Mouse (Mus musculus) inflammation-experienced regulatory T-cells, adult 6 months (primary cell): ENCODE data around the gene Gm20765. TPM values are rescaled to one million over a fixed set of nuclear protein-coding genes. Genes with fewer than 3 reads are reported as not detected.
"Not testable (repeated sequence)": the region's sequence is repeated elsewhere in the genome, so short reads cannot be mapped to it uniquely, and the experiment has no call there.

Experiments
- ATAC-seq: one replicate; pipeline ENCODE4 v1.8.0; 2017
- polyA plus RNA-seq, 3 experiments: library from polyadenylated mRNA; unstranded; fragments of 100-300 nt; shearing (Covaris generic); gene quantifications; one replicate each; pipeline ENCODE4 v1.2.1; 2017

Gm20765 gene
- not detected for polyA plus RNA-seq

DNA sequence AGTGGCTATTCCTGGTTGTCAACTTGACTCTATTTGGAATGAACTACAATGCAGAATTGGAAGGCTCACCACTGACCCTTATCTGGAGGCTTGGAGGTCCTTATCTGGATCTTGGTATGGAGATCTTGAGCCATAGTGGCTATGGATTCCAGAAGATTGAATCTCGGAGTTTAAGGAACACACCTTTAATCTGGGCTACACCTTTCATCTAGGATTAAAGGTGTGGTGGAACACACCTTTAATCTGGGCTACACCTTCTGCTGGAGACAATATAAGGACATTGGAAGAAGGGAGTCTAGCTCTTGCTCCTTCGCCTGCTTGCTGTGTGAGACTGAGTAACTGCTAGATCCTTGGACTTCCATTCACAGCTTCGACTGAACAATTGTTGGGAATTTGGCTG, at the start of gene Gm20765:
Gm20765 (plus strand) TSS at position 301 of the 400 bp plus-strand sequence.
- not testable (repeated sequence) for ATAC-seq

- not testable (repeated sequence) for ATAC-seq
Observed at GRCm38 (mm10) chr10:104142687-104143086, 42.6 kb upstream of the Gm20765 start, which contains the start of gene Gm21293. Gm21293 (plus strand) TSS chr10:104142987.

- ATAC-seq: not testable (repeated sequence)
Observed at GRCm38 (mm10) chr10:104151197-104151596, 34.1 kb upstream of the Gm20765 start, which contains the start of gene Gm6763. Gm6763 (plus strand) TSS chr10:104151497.

DNA sequence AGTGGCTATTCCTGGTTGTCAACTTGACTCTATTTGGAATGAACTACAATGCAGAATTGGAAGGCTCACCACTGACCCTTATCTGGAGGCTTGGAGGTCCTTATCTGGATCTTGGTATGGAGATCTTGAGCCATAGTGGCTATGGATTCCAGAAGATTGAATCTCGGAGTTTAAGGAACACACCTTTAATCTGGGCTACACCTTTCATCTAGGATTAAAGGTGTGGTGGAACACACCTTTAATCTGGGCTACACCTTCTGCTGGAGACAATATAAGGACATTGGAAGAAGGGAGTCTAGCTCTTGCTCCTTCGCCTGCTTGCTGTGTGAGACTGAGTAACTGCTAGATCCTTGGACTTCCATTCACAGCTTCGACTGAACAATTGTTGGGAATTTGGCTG, 25.6 kb upstream of the Gm20765 start, which contains the start of gene Gm8764:
Gm8764 (plus strand) TSS at position 301 of the 400 bp plus-strand sequence.
- ATAC-seq: not testable (repeated sequence)

- ATAC-seq: not testable (repeated sequence)
Observed at GRCm38 (mm10) chr10:104168215-104168614, 17.1 kb upstream of the Gm20765 start, which contains the start of gene Gm21304. Gm21304 (plus strand) TSS chr10:104168515.

DNA sequence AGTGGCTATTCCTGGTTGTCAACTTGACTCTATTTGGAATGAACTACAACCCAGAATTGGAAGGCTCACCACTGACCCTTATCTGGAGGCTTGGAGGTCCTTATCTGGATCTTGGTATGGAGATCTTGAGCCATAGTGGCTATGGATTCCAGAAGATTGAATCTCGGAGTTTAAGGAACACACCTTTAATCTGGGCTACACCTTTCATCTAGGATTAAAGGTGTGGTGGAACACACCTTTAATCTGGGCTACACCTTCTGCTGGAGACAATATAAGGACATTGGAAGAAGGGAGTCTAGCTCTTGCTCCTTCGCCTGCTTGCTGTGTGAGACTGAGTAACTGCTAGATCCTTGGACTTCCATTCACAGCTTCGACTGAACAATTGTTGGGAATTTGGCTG, 8.6 kb upstream of the Gm20765 start, which contains the start of gene Gm21312:
Gm21312 (plus strand) TSS at position 301 of the 400 bp plus-strand sequence.
- ATAC-seq: not testable (repeated sequence)

DNA sequence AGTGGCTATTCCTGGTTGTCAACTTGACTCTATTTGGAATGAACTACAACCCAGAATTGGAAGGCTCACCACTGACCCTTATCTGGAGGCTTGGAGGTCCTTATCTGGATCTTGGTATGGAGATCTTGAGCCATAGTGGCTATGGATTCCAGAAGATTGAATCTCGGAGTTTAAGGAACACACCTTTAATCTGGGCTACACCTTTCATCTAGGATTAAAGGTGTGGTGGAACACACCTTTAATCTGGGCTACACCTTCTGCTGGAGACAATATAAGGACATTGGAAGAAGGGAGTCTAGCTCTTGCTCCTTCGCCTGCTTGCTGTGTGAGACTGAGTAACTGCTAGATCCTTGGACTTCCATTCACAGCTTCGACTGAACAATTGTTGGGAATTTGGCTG, 8.4 kb downstream of the Gm20765 start, which contains the start of gene Gm4340:
Gm4340 (plus strand) TSS at position 301 of the 400 bp plus-strand sequence.
- not testable (repeated sequence) for ATAC-seq

GRCm38 (mm10) chr10:104209655-104210054, 24.3 kb downstream of the Gm20765 start:
- no peak for ATAC-seq

DNA sequence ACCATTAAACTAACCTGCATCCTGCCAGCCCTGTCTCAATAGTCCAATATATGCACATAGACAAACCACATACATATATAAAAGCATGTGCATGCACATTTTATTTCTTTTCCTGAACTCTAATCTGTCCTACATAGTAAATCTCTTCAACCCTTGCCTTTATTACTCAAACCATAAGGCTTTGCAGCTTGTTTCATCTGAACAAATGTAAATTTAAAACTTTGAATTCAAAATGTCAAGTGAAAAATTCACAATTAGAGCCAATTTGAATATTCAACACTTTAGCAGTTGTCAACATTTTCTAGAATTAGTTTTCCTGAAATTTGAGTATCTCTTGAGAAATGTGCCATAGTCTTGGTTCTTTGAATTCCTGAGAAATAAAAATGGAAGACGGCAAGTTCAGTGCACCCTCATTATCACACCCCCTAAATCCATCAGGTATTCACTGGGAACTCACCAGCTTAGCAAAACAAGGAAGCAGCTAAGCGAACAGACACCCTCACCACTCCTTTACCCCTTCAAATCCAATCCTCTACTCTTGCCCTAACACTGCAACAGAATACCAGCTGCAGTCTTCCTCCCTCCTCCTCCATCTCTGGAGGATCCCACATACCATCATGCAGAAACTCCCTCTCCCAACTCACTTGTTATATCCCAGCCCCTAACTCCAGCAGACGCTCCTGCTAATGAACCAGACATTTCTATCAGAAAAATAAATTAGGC, 25.1 kb downstream of the Gm20765 start:
- ATAC-seq: no peak

GRCm38 (mm10) chr10:104214527-104214926, 29.2 kb downstream of the Gm20765 start:
- no peak for ATAC-seq

- ATAC-seq: no peak
Observed at GRCm38 (mm10) chr10:104220303-104221021, 35.1 kb downstream of the Gm20765 start.

Other genes with a start within 250 kb of the Gm20765 start
- not detected for gene Gm21293, start 42.5 kb upstream of the Gm20765 start, polyA plus RNA-seq
- not detected for gene Gm6763, start 34.0 kb upstream of the Gm20765 start, polyA plus RNA-seq
- gene Gm8764, start 25.5 kb upstream of the Gm20765 start, polyA plus RNA-seq: not detected
- not detected for gene Gm21304, start 17.0 kb upstream of the Gm20765 start, polyA plus RNA-seq
- not detected for gene Gm21312, start 8.5 kb upstream of the Gm20765 start, polyA plus RNA-seq
- gene Gm4340, start 8.5 kb downstream of the Gm20765 start, polyA plus RNA-seq: not detected